Mouse (Mus musculus) A20 (cell line): Measurements from ENCODE around the gene Zbtb25.

Experiments
- DNase-seq: peaks from one replicate; pipeline ENCODE4 v3.0.0-alpha.2; 2011; ENCODE audit warnings: low read depth, low spot score

Gene Zbtb25

DNA sequence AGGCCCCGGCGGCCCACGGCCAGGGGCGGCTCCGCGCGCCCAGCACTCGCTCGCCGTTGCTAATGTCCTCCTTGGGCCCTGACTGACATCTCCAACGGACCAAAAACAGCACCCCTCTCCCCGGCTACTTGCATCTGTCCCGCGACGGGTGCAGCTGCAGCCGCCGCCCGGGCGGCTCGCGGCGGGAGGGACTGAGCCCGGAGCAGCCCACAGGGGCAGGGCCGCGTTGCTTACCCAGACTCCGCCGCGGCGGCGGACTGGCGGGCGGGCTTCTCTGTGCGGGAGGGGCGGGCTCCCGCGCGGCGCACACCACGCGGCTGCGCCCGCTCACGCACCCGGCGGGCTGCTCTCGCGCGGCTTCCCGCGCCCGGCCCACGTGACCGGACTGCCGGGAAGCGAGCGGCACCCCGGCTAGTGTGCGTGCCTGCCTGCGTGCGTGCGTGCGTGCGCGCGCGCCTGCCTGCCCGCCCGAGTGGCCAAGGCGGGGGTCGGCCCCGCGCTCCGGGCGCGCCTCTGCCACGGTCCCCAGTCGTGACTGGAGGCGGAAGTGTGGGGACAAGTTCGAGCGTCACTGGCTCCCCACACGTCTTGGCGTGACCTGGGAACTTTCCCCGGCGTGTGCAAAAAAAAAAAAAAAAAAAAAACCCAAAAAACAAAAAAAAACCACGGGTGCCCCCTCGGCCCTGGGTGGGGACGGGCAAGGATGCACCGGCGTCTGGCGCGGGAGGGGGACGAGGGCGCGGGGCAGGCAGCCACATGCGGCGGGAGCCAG lies at the start of gene Zbtb25:
TSS of gene Zbtb25 (minus strand) at position 397 of the 772 bp plus-strand sequence.
- DNase-seq, result peak; percentile 87

DNA sequence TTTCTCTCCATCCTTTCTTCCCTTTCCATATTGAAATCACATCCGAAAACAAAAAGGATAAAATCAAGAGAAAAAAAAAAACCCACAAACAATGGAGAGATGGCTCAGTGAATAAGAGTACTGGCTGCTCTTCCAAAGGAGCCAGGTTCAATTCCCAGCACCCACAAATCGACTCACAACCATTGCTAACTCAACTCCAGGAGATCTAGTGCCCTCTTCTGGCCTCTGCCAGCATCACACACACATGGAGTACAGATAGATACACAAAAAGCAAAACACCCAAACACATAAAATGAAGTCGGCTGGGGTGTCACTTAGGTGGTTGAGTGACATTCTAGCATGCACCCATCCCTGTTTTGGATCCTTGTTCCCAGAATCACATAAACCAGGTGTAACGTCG lies 48.9 kb upstream of the Zbtb25 start:
- no peak for DNase-seq

DNA sequence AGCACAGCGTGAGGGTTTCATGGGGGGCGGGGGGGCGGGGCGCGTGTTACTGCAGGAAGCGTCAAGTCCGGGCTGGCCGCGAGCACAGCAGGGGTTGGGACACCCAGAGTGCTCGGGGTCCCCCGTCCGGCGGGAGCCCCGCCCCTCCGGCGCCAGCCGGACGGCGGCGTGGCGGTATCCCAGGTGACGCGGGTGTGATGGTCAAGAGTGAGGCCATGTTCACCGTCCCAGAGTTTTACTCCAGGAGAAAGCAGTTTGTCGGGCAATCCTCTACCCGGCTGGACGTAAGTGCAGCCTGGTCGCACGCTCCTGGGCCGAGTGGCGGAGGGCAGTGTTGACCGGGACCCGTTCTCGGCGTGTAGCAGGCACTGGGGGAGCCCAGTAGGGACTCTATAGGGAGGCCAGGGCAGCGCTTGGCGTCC lies 48.0 kb upstream of the Zbtb25 start, which contains the start of gene Ppp1r36:
TSS of gene Ppp1r36 (plus strand) at position 106 of the 422 bp plus-strand sequence.
- no peak for DNase-seq

DNA sequence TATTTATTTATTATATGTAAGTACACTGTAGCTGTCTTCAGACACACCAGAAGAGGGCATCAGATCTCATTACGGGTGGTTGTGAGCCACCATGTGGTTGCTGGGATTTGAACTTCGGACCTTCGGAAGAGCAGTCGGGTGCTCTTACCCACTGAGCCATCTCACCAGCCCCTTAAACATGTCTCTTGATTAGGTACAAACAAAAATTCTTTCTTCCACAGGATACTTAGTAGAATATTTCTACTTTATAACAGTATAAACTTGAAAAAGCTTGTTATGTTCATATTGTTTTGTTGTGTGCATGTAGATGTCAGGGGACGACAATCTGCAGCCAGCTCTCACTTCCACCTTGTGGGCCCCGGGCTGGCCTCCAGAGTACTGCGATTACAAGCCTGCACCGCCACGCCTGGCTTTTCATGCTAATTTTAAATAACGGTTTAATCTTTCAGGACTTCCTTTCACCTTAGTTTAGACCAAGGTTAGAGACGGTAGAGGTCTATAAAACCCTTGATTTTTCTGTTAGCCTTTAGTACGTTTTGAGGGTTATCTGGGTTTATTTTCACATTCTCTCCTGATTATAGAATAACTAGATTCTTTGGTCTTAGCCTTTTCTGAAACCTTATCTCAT lies 46.1 kb upstream of the Zbtb25 start:
- peak; percentile 85 for DNase-seq

DNA sequence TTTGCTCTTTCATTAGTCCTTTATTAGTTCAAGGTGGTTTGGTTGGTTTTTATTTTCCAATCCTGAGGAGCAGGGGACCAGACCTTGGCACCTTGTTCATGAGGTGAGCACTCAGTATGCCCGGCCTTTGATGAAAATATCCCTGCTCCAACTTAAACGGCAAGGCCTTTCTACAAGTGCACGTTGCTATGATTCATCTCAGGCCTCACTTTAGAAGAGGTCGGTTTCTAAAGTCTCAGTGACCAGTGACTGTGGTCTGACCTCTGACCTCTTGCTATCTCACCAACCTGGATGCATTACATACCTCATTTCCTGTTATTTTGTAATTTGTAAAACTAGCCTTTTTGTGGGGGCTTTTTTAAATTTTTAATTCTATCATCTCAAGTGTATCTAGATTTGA lies 39.8 kb upstream of the Zbtb25 start:
- DNase-seq, result no peak

DNA sequence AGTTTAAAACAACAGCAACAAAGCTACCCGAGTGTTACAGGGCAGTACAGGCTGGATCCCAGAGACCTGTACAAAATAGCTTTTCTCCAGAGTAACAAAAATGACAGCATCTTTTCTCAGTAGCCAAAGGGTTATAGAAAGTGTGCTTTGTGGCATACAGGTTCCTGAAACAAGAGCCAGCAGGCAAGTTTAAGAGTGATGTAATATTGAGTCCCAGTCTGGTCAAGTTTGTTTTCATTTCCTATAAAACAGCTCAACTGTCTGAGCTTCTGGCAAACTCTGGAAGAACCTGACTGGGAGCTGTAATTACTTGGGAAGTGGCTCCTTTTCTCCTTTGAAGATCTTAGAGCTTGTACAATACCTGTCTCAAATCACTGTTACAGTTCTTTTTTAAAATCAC lies 37.8 kb upstream of the Zbtb25 start:
- no peak for DNase-seq

DNA sequence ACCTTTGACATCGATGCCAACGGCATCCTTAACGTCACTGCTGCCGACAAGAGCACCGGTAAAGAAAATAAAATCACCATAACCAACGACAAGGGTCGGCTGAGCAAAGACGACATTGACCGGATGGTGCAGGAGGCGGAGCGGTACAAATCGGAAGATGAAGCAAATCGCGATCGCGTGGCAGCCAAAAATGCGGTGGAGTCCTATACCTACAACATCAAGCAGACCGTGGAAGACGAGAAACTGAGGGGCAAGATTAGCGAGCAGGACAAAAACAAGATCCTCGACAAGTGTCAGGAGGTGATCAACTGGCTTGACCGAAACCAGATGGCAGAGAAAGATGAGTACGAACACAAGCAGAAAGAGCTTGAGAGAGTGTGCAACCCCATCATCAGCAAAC lies 36.6 kb upstream of the Zbtb25 start:
- no peak for DNase-seq

DNA sequence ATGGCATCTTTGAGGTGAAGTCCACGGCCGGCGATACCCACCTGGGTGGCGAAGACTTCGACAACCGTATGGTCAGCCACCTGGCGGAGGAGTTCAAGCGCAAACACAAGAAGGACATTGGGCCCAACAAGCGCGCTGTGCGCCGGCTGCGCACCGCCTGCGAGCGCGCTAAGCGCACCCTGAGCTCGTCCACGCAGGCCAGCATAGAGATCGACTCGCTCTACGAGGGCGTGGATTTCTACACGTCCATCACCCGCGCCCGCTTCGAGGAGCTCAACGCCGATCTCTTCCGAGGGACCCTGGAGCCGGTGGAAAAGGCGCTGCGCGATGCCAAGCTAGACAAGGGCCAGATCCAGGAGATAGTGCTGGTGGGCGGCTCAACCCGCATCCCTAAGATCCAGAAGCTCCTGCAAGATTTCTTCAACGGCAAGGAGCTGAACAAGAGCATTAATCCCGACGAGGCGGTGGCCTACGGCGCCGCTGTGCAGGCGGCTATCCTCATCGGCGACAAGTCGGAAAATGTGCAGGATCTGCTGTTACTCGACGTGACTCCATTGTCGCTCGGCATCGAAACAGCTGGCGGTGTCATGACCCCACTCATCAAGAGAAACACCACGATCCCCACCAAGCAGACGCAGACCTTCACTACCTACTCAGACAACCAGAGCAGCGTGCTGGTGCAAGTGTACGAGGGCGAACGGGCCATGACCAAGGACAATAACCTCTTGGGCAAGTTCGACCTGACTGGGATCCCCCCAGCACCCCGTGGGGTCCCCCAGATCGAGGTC lies 36.0 kb upstream of the Zbtb25 start:
- DNase-seq, result no peak

DNA sequence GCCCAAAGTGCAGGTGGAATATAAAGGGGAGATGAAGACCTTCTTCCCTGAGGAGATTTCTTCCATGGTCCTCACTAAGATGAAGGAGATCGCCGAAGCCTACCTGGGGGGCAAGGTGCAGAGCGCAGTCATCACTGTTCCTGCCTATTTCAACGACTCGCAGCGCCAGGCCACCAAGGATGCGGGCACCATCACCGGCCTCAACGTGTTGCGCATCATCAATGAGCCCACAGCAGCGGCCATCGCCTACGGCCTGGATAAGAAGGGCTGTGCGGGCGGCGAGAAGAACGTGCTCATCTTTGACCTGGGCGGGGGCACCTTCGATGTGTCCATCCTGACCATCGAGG lies 35.4 kb upstream of the Zbtb25 start:
- no peak for DNase-seq

DNA sequence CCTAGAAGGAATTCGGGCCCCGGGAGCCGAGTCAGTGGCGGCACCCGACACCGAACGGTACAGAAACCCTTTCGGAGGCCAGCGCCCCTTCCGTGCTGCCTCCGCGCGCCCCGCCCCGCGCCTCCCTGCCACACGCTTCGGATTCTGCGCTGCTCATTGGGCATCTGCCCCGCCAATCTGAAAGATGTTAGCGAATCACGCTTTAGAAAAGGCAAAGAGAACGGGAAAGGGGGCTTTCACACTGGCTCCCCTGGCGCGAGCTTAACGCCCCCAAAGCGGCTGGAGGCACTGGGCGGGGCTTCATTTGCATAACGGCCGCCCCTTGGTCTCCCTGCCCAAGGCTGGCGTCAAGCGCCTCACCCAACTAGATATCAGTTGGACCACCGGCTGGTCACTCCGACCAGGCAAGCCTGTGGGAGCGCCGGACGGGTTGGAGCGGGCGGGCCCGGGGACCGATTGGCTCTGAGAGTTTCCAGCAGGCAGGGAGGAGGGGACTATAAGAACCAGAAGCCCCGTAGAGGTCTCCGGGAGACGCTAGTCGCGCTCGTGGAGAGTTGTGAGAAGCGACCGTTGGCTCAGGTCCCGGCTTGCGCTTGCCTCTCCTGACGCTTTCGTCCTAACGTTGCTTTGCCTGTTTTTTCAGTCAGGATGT lies 34.6 kb upstream of the Zbtb25 start, which contains the start of gene Hspa2:
TSS of gene Hspa2 (plus strand) at position 291 of the 652 bp plus-strand sequence.
- DNase-seq, result peak; percentile 100

DNA sequence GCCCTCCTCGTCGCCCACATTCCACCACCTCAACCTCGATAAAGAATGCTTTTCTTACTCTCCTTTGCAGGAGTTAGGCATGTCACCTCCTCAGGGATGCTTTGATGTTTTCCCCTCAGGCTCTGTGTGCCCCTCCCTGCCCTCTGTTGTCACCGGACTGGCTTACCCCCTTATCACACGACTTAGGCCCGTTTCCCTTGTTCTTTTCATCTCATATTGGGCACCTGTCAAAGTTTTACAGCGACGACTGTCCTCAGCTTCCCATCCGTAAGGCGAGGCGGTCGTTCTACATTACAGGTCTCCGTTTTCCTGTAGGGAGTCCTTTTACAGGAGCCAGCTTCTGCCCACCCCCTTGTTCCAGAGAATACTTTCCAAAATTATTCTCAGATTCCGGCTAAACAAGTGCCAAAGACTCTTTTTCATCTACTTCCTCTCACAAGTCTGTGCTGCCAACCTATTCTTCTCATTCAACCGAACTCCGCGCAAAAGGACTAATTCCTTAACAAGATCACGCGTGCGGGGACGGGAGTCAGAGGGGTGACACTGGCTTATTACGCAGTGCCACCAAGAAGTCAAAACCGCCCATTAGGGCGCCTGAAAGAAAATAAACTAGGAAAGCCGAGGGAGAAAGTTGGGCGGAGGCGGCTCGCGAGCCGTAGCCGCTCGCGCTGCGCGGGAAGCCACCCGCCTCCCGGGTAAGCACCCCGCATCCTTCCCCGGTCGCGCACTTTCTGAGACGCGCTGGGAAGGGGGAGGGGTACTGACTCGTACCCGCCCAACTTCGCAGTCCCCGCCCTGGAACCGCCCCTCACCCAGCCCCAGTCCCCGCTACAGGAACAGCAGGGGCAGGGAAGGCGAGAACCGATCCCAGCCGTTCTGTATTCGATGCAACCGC lies 33.8 kb upstream of the Zbtb25 start:
- DNase-seq, result peak; percentile 44

DNA sequence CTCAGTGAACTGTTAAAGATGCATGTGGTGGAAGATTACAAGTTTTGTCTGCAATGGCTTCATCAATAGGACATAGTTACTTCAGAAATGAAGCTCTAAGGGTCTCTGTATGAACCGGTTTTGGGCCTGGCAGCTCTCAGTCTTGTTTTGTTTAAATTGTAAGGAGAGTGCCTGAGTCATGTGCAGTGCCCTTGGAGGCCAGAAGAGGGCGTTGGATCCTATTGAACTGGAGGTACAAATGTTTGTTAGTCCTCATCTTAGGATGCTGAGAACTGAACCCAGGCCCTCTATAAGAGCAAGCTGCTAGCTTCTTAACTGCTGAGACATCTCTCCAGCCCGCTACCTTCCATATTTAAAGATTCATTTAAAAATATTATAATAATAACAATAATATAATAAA lies 32.3 kb upstream of the Zbtb25 start:
- peak; percentile 39 for DNase-seq

DNA sequence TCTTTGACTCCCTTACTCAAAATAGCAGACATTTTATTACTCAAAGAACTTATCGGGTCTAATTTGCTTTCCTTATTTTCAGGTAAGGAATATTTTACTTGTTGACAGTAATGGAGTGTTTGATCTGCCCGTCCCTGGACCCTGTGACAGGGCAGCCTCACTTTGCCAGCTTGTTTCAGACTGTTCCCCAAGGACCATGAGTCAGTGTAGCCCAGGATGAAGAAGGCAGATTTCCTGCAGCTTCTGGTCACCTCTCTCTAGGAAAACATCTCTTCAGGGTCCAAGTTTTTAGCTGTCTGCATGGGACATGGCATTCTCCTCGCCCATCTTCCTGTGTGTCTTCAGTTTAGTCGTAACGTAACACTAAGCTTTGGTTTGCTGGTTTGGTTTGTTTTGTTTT lies 27.9 kb upstream of the Zbtb25 start:
- DNase-seq, result no peak

DNA sequence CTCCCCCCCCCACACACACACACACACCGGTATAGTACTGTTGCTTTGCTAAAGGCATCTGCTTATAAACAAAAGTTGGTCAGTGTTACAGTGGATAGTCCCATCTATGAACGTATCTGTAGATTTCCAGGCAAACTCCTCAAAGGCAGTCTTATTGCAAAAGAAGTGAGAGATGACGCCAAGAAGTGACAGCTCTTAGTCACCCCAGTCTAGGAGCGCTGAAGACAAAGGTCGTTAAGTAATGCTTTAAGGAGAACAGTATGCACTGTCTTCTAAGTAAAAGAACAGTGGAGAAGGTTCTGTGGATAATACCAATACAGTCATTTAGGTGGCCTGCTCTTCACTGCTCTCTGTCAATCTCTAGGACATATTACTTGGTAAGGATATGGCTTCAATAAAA lies 23.6 kb upstream of the Zbtb25 start:
- no peak for DNase-seq

DNA sequence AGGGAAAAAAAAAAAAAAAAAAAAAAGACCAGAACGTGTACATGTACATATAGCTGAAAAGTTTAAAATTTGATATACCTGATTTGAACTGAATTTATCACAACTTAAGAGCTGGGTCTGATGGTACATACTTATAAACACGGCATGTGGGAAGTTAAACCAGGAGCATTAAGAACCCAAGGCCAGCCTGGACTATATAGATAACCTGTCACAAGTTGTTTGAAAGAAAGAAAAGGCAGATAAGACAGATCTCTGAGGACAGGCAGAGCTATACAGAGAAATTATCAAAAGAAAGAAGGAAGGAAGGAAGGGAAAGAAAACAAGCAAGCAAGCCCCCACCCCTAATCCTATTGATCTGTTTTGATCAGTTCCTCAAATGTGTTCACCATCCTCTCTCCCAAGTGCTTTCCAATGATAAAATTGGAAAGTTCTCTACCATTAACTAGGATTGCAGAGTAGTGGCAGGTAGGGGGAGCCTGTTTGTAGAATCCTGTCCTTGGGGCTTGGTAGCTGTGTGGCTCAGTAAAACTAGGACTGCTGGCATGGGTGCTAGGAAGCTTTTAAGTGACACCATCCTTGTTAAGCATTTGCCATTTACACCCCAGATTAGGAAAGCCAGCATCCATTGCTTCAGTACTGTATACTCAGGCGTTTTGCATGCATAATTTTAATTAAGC lies 22.3 kb upstream of the Zbtb25 start:
- no peak for DNase-seq

DNA sequence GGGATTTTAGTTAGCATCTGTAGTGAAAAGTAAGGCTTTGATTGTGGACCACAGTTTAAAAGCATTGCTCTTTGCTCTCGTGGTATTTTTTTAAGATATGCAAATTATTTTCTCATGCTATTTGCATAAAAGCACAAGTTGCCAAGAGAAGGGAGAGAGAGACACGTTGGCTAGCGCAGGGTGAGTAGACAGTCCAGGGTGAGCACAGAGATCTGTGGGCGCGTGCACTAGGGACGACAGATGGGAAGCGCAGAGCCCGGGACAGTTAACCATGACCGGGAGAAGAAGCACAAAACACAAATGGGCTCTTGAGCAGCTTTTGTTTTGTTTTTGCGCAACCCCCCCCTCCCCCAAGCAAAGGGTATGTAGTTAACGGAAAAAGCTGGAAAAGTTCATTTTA lies 19.4 kb upstream of the Zbtb25 start:
- no peak for DNase-seq

DNA sequence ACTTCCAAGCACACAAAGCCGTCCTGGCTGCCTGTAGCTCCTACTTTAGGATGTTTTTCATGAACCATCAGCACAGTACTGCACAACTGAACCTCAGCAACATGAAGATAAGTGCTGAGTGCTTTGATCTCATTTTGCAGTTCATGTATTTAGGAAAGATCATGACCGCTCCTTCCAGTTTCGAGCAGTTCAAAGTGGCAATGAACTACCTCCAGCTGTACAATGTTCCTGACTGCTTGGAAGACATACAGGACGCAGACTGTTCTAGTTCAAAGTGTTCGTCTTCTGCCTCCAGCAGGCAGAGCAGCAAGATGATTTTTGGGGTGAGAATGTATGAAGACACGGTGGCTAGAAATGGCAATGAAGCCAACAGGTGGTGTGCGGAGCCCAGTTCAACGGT lies 15.9 kb upstream of the Zbtb25 start:
- DNase-seq, result no peak

DNA sequence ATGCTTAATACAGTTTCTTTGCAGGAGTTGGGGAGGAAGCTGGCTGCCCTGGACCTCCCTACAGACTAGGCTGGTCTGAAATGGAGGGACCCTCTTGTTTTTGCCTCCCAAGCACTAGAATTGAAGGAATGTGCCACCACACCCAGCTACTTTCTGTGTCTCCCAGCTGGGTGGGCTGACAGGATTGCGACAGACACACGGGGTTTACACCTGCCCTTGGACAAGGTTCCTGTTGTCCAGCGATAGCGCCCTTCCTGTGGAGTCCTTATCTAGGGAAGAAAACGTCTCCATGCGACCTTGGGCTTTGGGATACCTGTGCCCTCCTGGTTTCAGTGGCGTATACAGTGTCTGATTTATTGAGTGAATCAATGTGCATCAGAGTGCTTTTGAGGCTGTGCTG lies 10.7 kb upstream of the Zbtb25 start:
- no peak for DNase-seq

DNA sequence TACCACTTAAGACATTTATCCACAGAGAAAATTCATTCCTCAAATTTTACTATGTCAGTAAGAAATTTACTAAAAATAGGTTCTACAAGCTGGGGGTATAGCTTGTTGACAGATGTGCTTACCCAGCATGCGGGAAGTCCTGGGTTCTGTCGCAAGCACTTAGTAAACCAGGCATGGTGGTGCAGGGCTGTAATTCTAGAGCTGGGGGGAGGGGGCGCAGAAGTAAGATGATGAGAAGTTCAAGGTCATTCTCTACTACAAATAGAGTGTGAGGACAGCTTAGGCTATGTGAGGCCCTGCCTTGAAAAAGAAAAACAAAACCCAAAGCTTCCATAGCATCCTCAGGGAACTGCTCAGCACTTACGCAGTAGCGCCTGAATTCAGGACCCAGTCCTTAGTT lies 9.2 kb upstream of the Zbtb25 start:
- no peak for DNase-seq

DNA sequence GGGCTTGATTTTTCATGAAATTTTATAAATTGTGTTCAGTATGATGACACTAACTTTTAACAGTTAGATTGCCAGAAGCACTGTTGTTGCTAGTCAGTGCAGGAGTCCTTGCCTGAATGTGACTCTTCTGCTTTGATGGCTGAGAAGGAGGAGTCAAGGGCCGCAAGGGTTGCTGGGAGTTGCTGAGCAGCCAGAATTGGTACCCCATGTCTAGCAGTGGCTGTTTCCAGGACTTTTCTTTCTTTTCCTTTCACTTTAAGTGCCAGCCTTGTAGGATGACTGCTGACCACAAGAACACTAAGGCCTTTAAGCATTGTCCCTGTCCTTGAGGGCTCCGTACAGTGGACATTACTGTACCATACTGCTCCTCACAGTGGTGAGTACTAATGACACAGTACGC lies 8.3 kb upstream of the Zbtb25 start:
- DNase-seq, result no peak
